Comparison of ENCODE assay signal across 7 mouse cellular contexts in genomic region chr4:98108676-98109016, GRCm38 (mm10).
DNase-seq lines count a peak whose midpoint lies in the region; ATAC-seq and TF ChIP-seq lines count a peak whose summit lies in the region.

No protein-coding gene starts in this region.

- H3K4me2 ChIP-seq in lung, embryonic 14.5 days, result peak overlapping the region; percentile 42
- peak overlapping the region; percentile 38 for H3K4me2 ChIP-seq in forebrain, embryonic 12.5 days
- peak overlapping the region; percentile 35 for H3K4me2 ChIP-seq in neural tube, embryonic 12.5 days (replicated peaks)

- no peaks in the 10 kb centered on the region; the same call in 1 of the 2 replicates for H3K36me3 ChIP-seq in lung, embryonic 14.5 days (ENCODE audit: insufficient read depth)
- H3K36me3 ChIP-seq in forebrain, embryonic 12.5 days (replicated peaks), result no peaks in the 10 kb centered on the region
- no peaks in the 10 kb centered on the region for H3K36me3 ChIP-seq in limb, embryonic 10.5 days
- no peaks in the 10 kb centered on the region for H3K36me3 ChIP-seq in neural tube, embryonic 12.5 days
- H3K36me3 ChIP-seq in thymus, adult 2 months (ENCODE audit: control insufficient read depth, insufficient read depth, low read length), result no peaks in the 10 kb centered on the region

- H3K4me3 ChIP-seq in lung, embryonic 14.5 days (ENCODE audit: low read depth, low read length), result no peak overlapping the region
- no peak overlapping the region for H3K4me3 ChIP-seq in forebrain, embryonic 12.5 days (replicated peaks)
- H3K4me3 ChIP-seq in limb, embryonic 10.5 days, result peak overlapping the region; percentile 15; the same call in 1 of the 2 replicates
- no peak overlapping the region for H3K4me3 ChIP-seq in neural tube, embryonic 12.5 days
- no peak overlapping the region for H3K4me3 ChIP-seq in thymus, adult 2 months (ENCODE audit: control insufficient read depth, insufficient read depth, low read length)

- peaks cover 27% of the 10 kb centered on the region for H3K4me1 ChIP-seq in lung, embryonic 14.5 days (ENCODE audit: insufficient read depth)
- H3K4me1 ChIP-seq in forebrain, embryonic 12.5 days, result peaks cover 75% of the 10 kb centered on the region
- peaks cover 64% of the 10 kb centered on the region for H3K4me1 ChIP-seq in limb, embryonic 10.5 days
- peaks cover 61% of the 10 kb centered on the region for H3K4me1 ChIP-seq in neural tube, embryonic 12.5 days
- peaks cover 30% of the 10 kb centered on the region for H3K4me1 ChIP-seq in thymus, adult 2 months (replicated peaks; ENCODE audit: control insufficient read depth, insufficient read depth, low read length)

- DNase-seq in lung, embryonic 14.5 days, result peak; percentile 81
- DNase-seq in lung, postnatal 14 days, result no peak
- peak; percentile 76 for DNase-seq in limb, embryonic 10.5 days (ENCODE audit: low spot score)
- DNase-seq in thymus, adult 2 months, result no peak
- DNase-seq in T-cell, adult 2 months (ENCODE audit: low spot score), result no peak

- H3K27ac ChIP-seq in lung, embryonic 14.5 days (ENCODE audit: low read depth), result peak overlapping the region; percentile 89
- peak overlapping the region; percentile 95 for H3K27ac ChIP-seq in forebrain, embryonic 12.5 days
- peak overlapping the region; percentile 87 for H3K27ac ChIP-seq in limb, embryonic 10.5 days
- H3K27ac ChIP-seq in neural tube, embryonic 12.5 days, result peak overlapping the region; percentile 74
- no peak overlapping the region; the same call in 1 of the 2 replicates for H3K27ac ChIP-seq in thymus, adult 2 months (ENCODE audit: control insufficient read depth, insufficient read depth, low read length)

- H3K27me3 ChIP-seq in lung, embryonic 14.5 days (ENCODE audit: insufficient read depth, low read length), result no peaks in the 10 kb centered on the region
- peaks cover 19% of the 10 kb centered on the region; the same call in 1 of the 2 replicates for H3K27me3 ChIP-seq in forebrain, embryonic 12.5 days
- H3K27me3 ChIP-seq in limb, embryonic 10.5 days (ENCODE audit: low read depth, poor library complexity, severe bottlenecking), result peaks cover 2% of the 10 kb centered on the region; the same call in 1 of the 2 replicates
- H3K27me3 ChIP-seq in neural tube, embryonic 12.5 days (replicated peaks), result no peaks in the 10 kb centered on the region
- no peaks in the 10 kb centered on the region for H3K27me3 ChIP-seq in thymus, adult 2 months (ENCODE audit: control insufficient read depth, insufficient read depth, low read length)

- WGBS in lung, embryonic 14.5 days, result 25% methylated on average over 4 of the region's 4 CpGs
- WGBS in forebrain, embryonic 12.5 days, result 1% methylated on average over 4 of the region's 4 CpGs
- WGBS in limb, embryonic 10.5 days, result 6% methylated on average over 4 of the region's 4 CpGs
- WGBS in neural tube, embryonic 12.5 days, result 2% methylated on average over 4 of the region's 4 CpGs
- 83% methylated on average over 4 of the region's 4 CpGs for WGBS in thymus, adult 2 months

- TF ChIP-seq POLR2A in thymus, adult 2 months (IDR thresholded peaks at IDR 0.05; ENCODE audit: control insufficient read depth, extremely low read depth, insufficient read depth, low read length, poor library complexity), result no peak

- no peaks in the 10 kb centered on the region for H3K9me3 ChIP-seq in lung, embryonic 14.5 days (ENCODE audit: low read depth, low read length)
- no peaks in the 10 kb centered on the region for H3K9me3 ChIP-seq in forebrain, embryonic 12.5 days
- H3K9me3 ChIP-seq in limb, embryonic 10.5 days (replicated peaks), result no peaks in the 10 kb centered on the region
- no peaks in the 10 kb centered on the region for H3K9me3 ChIP-seq in neural tube, embryonic 12.5 days

- no peak for TF ChIP-seq CTCF in lung, embryonic 14.5 days (IDR thresholded peaks at IDR 0.05; ENCODE audit: low read depth)
- no peak for TF ChIP-seq CTCF in thymus, adult 2 months (IDR thresholded peaks at IDR 0.05; ENCODE audit: borderline replicate concordance, control insufficient read depth, extremely low read depth, insufficient read depth, low read length, poor library complexity)

- H3K9ac ChIP-seq in lung, embryonic 14.5 days, result no peak overlapping the region
- H3K9ac ChIP-seq in forebrain, embryonic 12.5 days, result no peak overlapping the region
- no peak overlapping the region for H3K9ac ChIP-seq in neural tube, embryonic 12.5 days

- peak; percentile 89 for ATAC-seq in lung, embryonic 14.5 days (ENCODE audit: insufficient read depth)
- peak; percentile 93 for ATAC-seq in forebrain, embryonic 12.5 days (ENCODE audit: low FRiP score)
- ATAC-seq in neural tube, embryonic 12.5 days (ENCODE audit: low FRiP score, low read depth), result peak; percentile 95

Comparison
In these comparisons a context has a peak if more than half of its experiments do, and no peak if none do; other contexts are left out.
1. DNase-seq: peak in lung, embryonic 14.5 days (single experiment) and limb, embryonic 10.5 days (single experiment); none in lung, postnatal 14 days (single experiment), thymus, adult 2 months (single experiment) and T-cell, adult 2 months (single experiment).
2. Peak in every context shown above with its lines, with median percentiles within 50 percentile points of each other: ATAC-seq and H3K4me2 ChIP-seq.